Comparison of ENCODE assay signal across 16 mouse cellular contexts in the genomic region with DNA sequence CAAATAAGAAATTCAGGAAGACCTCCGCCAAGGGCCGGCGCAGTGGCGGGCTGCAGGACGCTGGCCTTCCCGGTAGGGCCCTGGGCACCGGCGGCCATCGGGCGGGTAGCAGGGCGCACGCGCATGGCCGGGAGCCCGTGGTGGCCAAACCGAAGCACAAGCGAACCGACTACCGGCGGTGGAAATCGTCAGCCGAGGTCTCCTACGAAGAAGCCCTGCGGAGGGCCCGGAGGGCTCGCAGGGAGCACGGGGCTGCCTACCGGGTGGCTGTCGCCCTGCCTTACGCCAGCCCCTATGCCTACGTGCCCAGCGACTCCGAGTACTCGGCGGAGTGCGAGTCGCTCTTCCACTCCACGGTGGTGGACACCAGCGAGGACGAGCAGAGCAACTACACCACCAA.
"Had no signal": no experiment of that assay in that cellular context is flagged by ENCODE, and none has a peak within 500 bp of the region (broad histone marks: within the 10 kb centered on the region; RNA-seq: fewer than 3 reads in every experiment).

No protein-coding gene starts in this region.

- H3K27ac ChIP-seq: kidney, embryonic 15.5 days; left cerebral cortex, adult 2 months; limb, embryonic 15.5 days; liver, embryonic 12.5 days; midbrain, embryonic 12.5 days; neural tube, embryonic 13.5 days had no signal

- H3K4me3 ChIP-seq: kidney, embryonic 15.5 days; left cerebral cortex, adult 2 months; limb, embryonic 15.5 days; liver, embryonic 12.5 days; midbrain, embryonic 12.5 days; neural tube, embryonic 13.5 days had no signal

- DNase-seq: kidney, adult 18-20 months; kidney, postnatal 25 days; lung, embryonic 14.5 days; lung, postnatal 10 days; lung, postnatal 4 days; retina, postnatal 1 day; right cerebral cortex, postnatal 14 days; thymus, adult 2 months; thymus, postnatal 25 days had no signal

- H3K27me3 ChIP-seq: kidney, embryonic 15.5 days; limb, embryonic 15.5 days; liver, embryonic 12.5 days; midbrain, embryonic 12.5 days; neural tube, embryonic 13.5 days had no signal

- H3K4me2 ChIP-seq: kidney, embryonic 15.5 days; limb, embryonic 15.5 days; liver, embryonic 12.5 days; lung, embryonic 14.5 days; midbrain, embryonic 12.5 days; neural tube, embryonic 13.5 days had no signal

- H3K4me1 ChIP-seq: limb, embryonic 15.5 days; liver, embryonic 12.5 days; midbrain, embryonic 12.5 days; neural tube, embryonic 13.5 days had no signal

- H3K9me3 ChIP-seq: liver, embryonic 12.5 days had no signal

- H3K9ac ChIP-seq: kidney, embryonic 15.5 days; limb, embryonic 15.5 days; liver, embryonic 12.5 days; lung, embryonic 14.5 days; midbrain, embryonic 12.5 days; neural tube, embryonic 13.5 days had no signal

- ATAC-seq: liver, embryonic 12.5 days; midbrain, embryonic 16.5 days had no signal
